Mouse (Mus musculus): Measurements from ENCODE around the gene Foxe3. TPM values are rescaled to one million over a fixed set of nuclear protein-coding genes. Genes with fewer than 3 reads are reported as not detected.

Gene Foxe3
- polyA plus RNA-seq, 1 experiment from 2014 or later, result not detected

GRCm38 (mm10) chr4:114902641-114903421 is 23.0 kb downstream of the Foxe3 start:
- Histone ChIP-seq H3K27me3 (ENCODE audit: control insufficient read depth, insufficient read depth, low read depth, low read length) (peaks cover 99% of the 10 kb centered on the region), H3K36me3 (ENCODE audit: control insufficient read depth, insufficient read depth) (no peaks in the 10 kb centered on the region), H3K4me1 (ENCODE audit: control insufficient read depth, low read depth, low read length) (no peaks in the 10 kb centered on the region; the same call in 1 of the 2 replicates), H3K9me3 (replicated peaks; ENCODE audit: control insufficient read depth, low read length) (no peaks in the 10 kb centered on the region), H3K9ac (ENCODE audit: low read depth, low read length) (no peak overlapping the region), H3K4me2 (ENCODE audit: low read depth, low read length) (no peak overlapping the region), H3K27ac (ENCODE audit: low read length) (no peak overlapping the region), H3K4me3 (ENCODE audit: low read depth, low read length) (no peak overlapping the region)
- WGBS (ENCODE audit: insufficient replicate concordance), result 2% methylated on average over 39 of the region's 39 CpGs
- ATAC-seq (ENCODE audit: low read depth), result no peak

DNA sequence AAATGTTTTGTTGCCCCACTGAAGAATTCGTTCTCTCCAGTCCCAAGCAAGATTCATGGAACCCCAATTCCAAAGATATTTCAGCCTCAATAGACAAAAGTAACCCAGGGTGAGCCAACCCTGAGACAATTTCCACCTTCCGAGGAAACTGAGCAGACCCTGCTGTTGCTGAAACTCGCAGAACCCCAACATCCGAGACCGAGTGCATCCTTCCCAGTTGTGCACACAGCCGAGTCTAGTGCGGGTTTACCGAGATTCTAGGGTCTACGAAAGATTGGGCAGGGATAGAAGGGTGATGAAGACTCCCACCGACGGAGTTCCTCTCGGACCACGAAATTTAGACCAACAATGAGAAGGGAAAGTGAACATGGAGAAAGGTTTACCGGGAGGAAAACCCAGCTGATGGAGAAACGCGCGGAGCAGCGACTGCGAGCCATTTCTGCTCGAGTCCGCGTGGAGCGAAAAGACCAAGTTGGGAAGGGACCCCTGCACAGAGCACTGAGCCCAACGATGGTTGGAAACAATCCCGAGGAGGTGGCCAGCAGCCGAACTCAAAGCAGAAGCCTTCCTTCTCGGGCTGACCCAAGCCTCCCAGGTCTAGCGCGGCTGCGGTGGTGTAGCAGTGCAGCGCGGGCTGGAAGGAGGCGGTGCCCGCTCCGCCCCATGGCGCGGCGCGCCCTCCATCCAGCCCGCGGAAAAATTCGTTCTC is 24.0 kb downstream of the Foxe3 start:
- Histone ChIP-seq H3K36me3 (ENCODE audit: control insufficient read depth, insufficient read depth) (no peaks in the 10 kb centered on the region), H3K27ac (ENCODE audit: low read length) (no peak overlapping the region), H3K27me3 (ENCODE audit: control insufficient read depth, insufficient read depth, low read depth, low read length) (peaks cover 96% of the 10 kb centered on the region), H3K9me3 (replicated peaks; ENCODE audit: control insufficient read depth, low read length) (no peaks in the 10 kb centered on the region), H3K4me2 (ENCODE audit: low read depth, low read length) (no peak overlapping the region), H3K4me3 (ENCODE audit: low read depth, low read length) (no peak overlapping the region), H3K9ac (ENCODE audit: low read depth, low read length) (no peak overlapping the region), H3K4me1 (ENCODE audit: control insufficient read depth, low read depth, low read length) (no peaks in the 10 kb centered on the region)
- ATAC-seq (ENCODE audit: low read depth), result no peak
- 1% methylated on average over 42 of the region's 42 CpGs for WGBS (ENCODE audit: insufficient replicate concordance)

DNA sequence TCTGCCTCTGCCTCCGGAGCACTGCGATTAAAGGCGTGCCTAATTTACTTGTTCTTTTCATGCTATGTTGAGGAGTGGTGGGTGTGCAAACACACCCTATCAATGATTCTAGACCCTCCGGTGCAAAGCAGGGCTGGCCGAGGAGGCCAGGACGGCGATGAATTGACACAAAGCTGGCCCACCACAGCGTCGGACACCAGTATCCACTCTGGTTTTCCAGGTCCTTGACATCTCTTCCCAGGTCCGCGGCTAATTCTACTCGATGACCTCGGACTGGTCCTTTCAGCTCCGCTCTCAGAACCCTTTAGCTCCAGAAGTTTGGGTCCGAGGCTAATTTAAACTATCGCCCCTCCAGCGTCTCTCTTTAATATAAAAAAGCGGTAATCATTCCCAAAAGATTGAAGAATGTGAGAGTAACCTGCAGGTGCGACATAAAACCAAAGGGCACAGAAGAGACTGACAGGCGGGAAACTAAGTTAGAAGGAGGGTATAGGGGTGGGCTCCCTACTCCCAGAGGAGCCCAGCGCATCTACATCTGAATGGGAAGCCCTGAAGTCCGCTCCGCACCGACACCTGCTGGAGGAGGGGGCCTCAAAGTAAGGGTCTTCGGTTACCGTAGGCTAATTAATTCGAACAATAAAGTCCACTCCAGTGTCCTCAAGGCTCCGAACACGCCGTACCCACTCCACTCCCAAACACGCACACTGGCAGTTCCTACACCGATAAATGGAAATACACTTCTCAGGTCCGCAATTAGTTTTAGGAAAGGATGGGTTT is 24.8 kb downstream of the Foxe3 start:
- Histone ChIP-seq H3K9me3 (replicated peaks; ENCODE audit: control insufficient read depth, low read length) (no peaks in the 10 kb centered on the region), H3K27me3 (ENCODE audit: control insufficient read depth, insufficient read depth, low read depth, low read length) (peaks cover 92% of the 10 kb centered on the region), H3K36me3 (ENCODE audit: control insufficient read depth, insufficient read depth) (no peaks in the 10 kb centered on the region), H3K4me3 (ENCODE audit: low read depth, low read length) (no peak overlapping the region), H3K9ac (ENCODE audit: low read depth, low read length) (no peak overlapping the region), H3K4me1 (ENCODE audit: control insufficient read depth, low read depth, low read length) (no peaks in the 10 kb centered on the region), H3K4me2 (ENCODE audit: low read depth, low read length) (no peak overlapping the region), H3K27ac (ENCODE audit: low read length) (no peak overlapping the region)
- ATAC-seq (ENCODE audit: low read depth), result no peak
- 4% methylated on average over 33 of the region's 33 CpGs for WGBS (ENCODE audit: insufficient replicate concordance)

DNA sequence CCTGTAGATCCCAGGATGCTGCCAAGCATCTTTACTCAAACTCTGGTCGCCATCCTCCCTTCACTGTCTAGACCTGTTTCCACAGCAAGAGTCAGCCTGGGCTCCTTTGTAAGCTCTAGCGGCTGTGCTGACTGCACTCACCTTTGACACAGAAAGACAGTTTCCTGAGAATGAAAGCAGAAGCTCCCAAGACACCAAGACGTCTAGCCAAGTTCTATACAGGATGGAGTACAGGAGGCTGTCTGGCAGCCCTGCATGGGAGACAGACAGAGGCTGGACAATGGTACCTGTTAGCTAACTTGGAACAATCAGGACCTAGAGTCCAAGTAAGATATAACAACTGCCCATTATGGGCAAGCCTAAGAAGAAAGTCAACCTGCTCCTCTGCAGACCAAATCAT is 25.9 kb downstream of the Foxe3 start:
- Histone ChIP-seq H3K9ac (ENCODE audit: low read depth, low read length) (no peak overlapping the region), H3K27me3 (ENCODE audit: control insufficient read depth, insufficient read depth, low read depth, low read length) (peaks cover 81% of the 10 kb centered on the region), H3K4me1 (ENCODE audit: control insufficient read depth, low read depth, low read length) (no peaks in the 10 kb centered on the region), H3K36me3 (ENCODE audit: control insufficient read depth, insufficient read depth) (no peaks in the 10 kb centered on the region), H3K4me2 (ENCODE audit: low read depth, low read length) (no peak overlapping the region), H3K4me3 (ENCODE audit: low read depth, low read length) (no peak overlapping the region), H3K27ac (ENCODE audit: low read length) (no peak overlapping the region), H3K9me3 (replicated peaks; ENCODE audit: control insufficient read depth, low read length) (no peaks in the 10 kb centered on the region)
- ATAC-seq (ENCODE audit: low read depth), result no peak
- WGBS (ENCODE audit: insufficient replicate concordance), result 7% methylated on average over 3 of the region's 3 CpGs

GRCm38 (mm10) chr4:114897853-114898252 is 28.0 kb downstream of the Foxe3 start:
- Histone ChIP-seq H3K27me3 (ENCODE audit: control insufficient read depth, insufficient read depth, low read depth, low read length) (peaks cover 60% of the 10 kb centered on the region), H3K9me3 (replicated peaks; ENCODE audit: control insufficient read depth, low read length) (no peaks in the 10 kb centered on the region), H3K9ac (ENCODE audit: low read depth, low read length) (no peak overlapping the region), H3K4me3 (ENCODE audit: low read depth, low read length) (no peak overlapping the region), H3K4me2 (ENCODE audit: low read depth, low read length) (no peak overlapping the region), H3K4me1 (ENCODE audit: control insufficient read depth, low read depth, low read length) (no peaks in the 10 kb centered on the region), H3K36me3 (ENCODE audit: control insufficient read depth, insufficient read depth) (no peaks in the 10 kb centered on the region), H3K27ac (ENCODE audit: low read length) (no peak overlapping the region)
- no peak for ATAC-seq (ENCODE audit: low read depth)
- 6% methylated on average over 4 of the region's 4 CpGs for WGBS (ENCODE audit: insufficient replicate concordance)

GRCm38 (mm10) chr4:114882232-114882631 is 43.6 kb downstream of the Foxe3 start:
- no peak overlapping the region for H3K9ac ChIP-seq (ENCODE audit: low read depth, low read length)
- H3K9me3 ChIP-seq (replicated peaks; ENCODE audit: control insufficient read depth, low read length), result no peaks in the 10 kb centered on the region
- H3K36me3 ChIP-seq (ENCODE audit: control insufficient read depth, insufficient read depth), result no peaks in the 10 kb centered on the region
- WGBS (ENCODE audit: insufficient replicate concordance), result 62% methylated on average over 1 of the region's 1 CpGs
- ATAC-seq (ENCODE audit: low read depth), result no peak
- no peaks in the 10 kb centered on the region for H3K4me1 ChIP-seq (ENCODE audit: control insufficient read depth, low read depth, low read length)
- no peak overlapping the region for H3K4me3 ChIP-seq (ENCODE audit: low read depth, low read length)
- no peak overlapping the region for H3K4me2 ChIP-seq (ENCODE audit: low read depth, low read length)
- peaks cover 5% of the 10 kb centered on the region; the same call in 1 of the 2 replicates for H3K27me3 ChIP-seq (ENCODE audit: control insufficient read depth, insufficient read depth, low read depth, low read length)
- H3K27ac ChIP-seq (ENCODE audit: low read length), result no peak overlapping the region

- Histone ChIP-seq H3K9me3 (replicated peaks; ENCODE audit: control insufficient read depth, low read length) (no peaks in the 10 kb centered on the region), H3K36me3 (ENCODE audit: control insufficient read depth, insufficient read depth) (no peaks in the 10 kb centered on the region), H3K9ac (ENCODE audit: low read depth, low read length) (no peak overlapping the region), H3K4me3 (ENCODE audit: low read depth, low read length) (no peak overlapping the region), H3K27me3 (ENCODE audit: control insufficient read depth, insufficient read depth, low read depth, low read length) (peaks cover 4% of the 10 kb centered on the region; the same call in 1 of the 2 replicates), H3K4me2 (ENCODE audit: low read depth, low read length) (no peak overlapping the region), H3K4me1 (ENCODE audit: control insufficient read depth, low read depth, low read length) (no peaks in the 10 kb centered on the region), H3K27ac (ENCODE audit: low read length) (no peak overlapping the region)
- 33% methylated on average over 8 of the region's 8 CpGs for WGBS (ENCODE audit: insufficient replicate concordance)
- no peak for ATAC-seq (ENCODE audit: low read depth)
Measured at GRCm38 (mm10) chr4:114876441-114876972, 49.3 kb downstream of the Foxe3 start.
